Mouse (Mus musculus): ENCODE data around the gene Snx8.

Gene Snx8
- long read RNA-seq, experiment 1, transcript Snx8-201 (11 exons, 2,627 nt), result major isoform, 6 of 11 reads
- long read RNA-seq, experiment 1, partial matches to known transcripts, result 2 of 11 reads
- long read RNA-seq, experiment 1, other reads (novel, unspliced or antisense), result 2 of 11 reads
- long read RNA-seq, experiment 2, partial matches to known transcripts, result 1 of 7 reads
- long read RNA-seq, experiment 2, other reads (novel, unspliced or antisense), result 2 of 7 reads

- intact Hi-C loops (cut with DNase I), result no loop called here
These were observed at the start of gene Snx8 for GRCm38 (mm10) chr5:140388588-140389576. Gene Snx8 (minus strand): TSS chr5:140389262.

GRCm38 (mm10) chr5:140425016-140425783 lies 36.1 kb upstream of the Snx8 start:
- intact Hi-C loops (cut with DNase I), result loop anchor here (10.0 kb wide), 1 partner anchor 100 kb away; no protein-coding TSS in a partner anchor

- intact Hi-C loops (cut with DNase I), result loop anchor here (10.0 kb wide), 1 partner anchor 104 kb away; no protein-coding TSS in a partner anchor
These were observed 31.6 kb upstream of the Snx8 start for GRCm38 (mm10) chr5:140420616-140421015.

GRCm38 (mm10) chr5:140419442-140420080 lies 30.5 kb upstream of the Snx8 start:
- intact Hi-C loops (cut with DNase I), result loop anchor here (10.0 kb wide), 1 partner anchor 105 kb away; no protein-coding TSS in a partner anchor

GRCm38 (mm10) chr5:140418489-140419441 lies 29.7 kb upstream of the Snx8 start, which contains the start of gene Eif3b:
Gene Eif3b (plus strand): TSS chr5:140419328.
- intact Hi-C loops (cut with DNase I), result no loop called here

- intact Hi-C loops (cut with DNase I), result no loop called here
These were observed 29.0 kb upstream of the Snx8 start for GRCm38 (mm10) chr5:140418106-140418488.

- intact Hi-C loops (cut with DNase I), result loop anchor here (5.0 kb wide), 1 partner anchor 82 kb away; the partner anchor contains the start of gene Mrm2
These were observed 25.6 kb upstream of the Snx8 start for GRCm38 (mm10) chr5:140414647-140415046.

GRCm38 (mm10) chr5:140411339-140411738 lies 22.3 kb upstream of the Snx8 start:
- intact Hi-C loops (cut with DNase I), result loop anchor here (5.0 kb wide), 1 partner anchor 79 kb away; the partner anchor contains the start of gene Mrm2

- intact Hi-C loops (cut with DNase I), result no loop called here
These were observed 19.7 kb upstream of the Snx8 start for GRCm38 (mm10) chr5:140408801-140409200.

GRCm38 (mm10) chr5:140406666-140407065 lies 17.6 kb upstream of the Snx8 start:
- intact Hi-C loops (cut with DNase I), result no loop called here

GRCm38 (mm10) chr5:140405126-140405525 lies 16.1 kb upstream of the Snx8 start:
- intact Hi-C loops (cut with DNase I), result no loop called here

- intact Hi-C loops (cut with DNase I), result no loop called here
These were observed 13.7 kb upstream of the Snx8 start for GRCm38 (mm10) chr5:140402640-140403270.

- intact Hi-C loops (cut with DNase I), result loop anchor here (5.0 to 10.0 kb wide), 3 partner anchors 64 to 559 kb away; partner anchors contain the start of gene Mrm2
These were observed 7.3 kb upstream of the Snx8 start for GRCm38 (mm10) chr5:140396166-140396940.

- intact Hi-C loops (cut with DNase I), result loop anchor here (5.0 to 10.0 kb wide), 2 partner anchors 50 to 188 kb away; no protein-coding TSS in a partner anchor
These were observed 3.6 kb upstream of the Snx8 start for GRCm38 (mm10) chr5:140392701-140393100.

GRCm38 (mm10) chr5:140391981-140392380 lies 2.9 kb upstream of the Snx8 start:
- intact Hi-C loops (cut with DNase I), result loop anchor here (5.0 to 10.0 kb wide), 2 partner anchors 50 to 187 kb away; no protein-coding TSS in a partner anchor

GRCm38 (mm10) chr5:140391435-140391834 lies 2.4 kb upstream of the Snx8 start:
- intact Hi-C loops (cut with DNase I), result loop anchor here (5.0 to 10.0 kb wide), 2 partner anchors 49 to 187 kb away; no protein-coding TSS in a partner anchor

- intact Hi-C loops (cut with DNase I), result loop anchor here (5.0 to 10.0 kb wide), 2 partner anchors 47 to 185 kb away; no protein-coding TSS in a partner anchor
These were observed 585 bp upstream of the Snx8 start for GRCm38 (mm10) chr5:140389647-140390046.
